Mouse (Mus musculus): ENCODE data around the gene Pced1b.
"Not testable (repeated sequence)": the region's sequence is repeated elsewhere in the genome, so short reads cannot be mapped to it uniquely, and the experiment has no call there.

Gene Pced1b

DNA sequence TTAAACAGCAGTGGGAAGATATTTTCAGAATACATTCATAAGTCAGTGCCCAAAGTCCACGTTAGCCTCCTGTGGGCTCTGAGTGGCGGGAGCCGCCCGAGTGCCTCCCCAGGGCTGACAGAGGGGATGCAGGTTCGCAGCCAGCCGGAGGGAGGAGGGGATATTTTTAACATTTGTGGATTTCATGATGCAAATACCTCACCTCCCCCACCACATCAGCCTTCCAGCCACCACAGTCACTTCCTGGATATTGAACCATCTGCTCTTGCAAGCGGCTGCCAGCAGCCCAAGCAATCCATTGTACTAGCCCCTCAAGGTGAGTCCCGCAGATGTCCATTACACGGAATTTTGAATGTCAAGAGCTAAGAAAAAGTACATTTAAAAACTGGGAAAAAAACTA lies 95.4 kb downstream of the Pced1b start:
- no peak for DNase-seq (ENCODE audit: low read depth, low spot score)

DNA sequence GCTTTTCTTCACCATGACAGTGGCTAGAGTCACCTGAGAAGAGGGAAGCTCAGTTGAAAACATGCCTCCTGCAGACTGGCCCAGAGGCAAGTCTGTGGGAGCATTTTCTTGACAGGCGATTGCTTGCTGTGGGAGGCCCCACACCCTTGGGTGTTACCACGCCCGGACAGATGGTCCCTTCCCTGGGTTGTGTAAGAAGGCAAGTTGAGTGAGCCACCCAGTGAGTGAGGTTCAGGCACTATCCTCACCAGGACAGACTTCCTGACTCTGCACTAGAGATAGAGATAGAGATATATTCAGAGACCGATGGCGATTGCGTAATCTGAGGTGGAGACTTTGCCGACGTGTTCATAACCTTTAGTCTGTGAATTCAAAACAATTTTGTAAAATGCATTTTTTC lies 96.0 kb downstream of the Pced1b start:
- peak; percentile 46 for DNase-seq (ENCODE audit: low read depth, low spot score)

DNA sequence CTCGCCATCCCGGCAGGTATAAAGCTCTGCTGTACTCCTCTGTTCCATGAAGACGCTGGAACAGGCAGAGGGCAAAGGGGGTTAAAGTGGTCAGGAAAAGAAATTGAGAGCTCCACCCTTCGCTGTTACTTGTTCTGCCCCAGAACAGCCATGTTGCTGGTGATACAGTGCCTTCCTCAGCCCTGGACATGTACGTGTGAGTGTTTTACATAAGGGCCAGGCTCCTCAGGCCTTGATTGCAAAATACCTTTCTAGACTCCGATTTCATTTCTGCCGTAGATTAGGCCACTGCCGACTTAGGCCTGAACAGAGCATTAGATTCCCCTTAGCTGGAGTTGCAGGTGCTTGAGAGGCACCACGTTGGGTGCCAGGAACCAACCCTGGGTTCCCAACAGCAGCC lies 97.0 kb downstream of the Pced1b start:
- DNase-seq (ENCODE audit: low read depth, low spot score) = no peak

DNA sequence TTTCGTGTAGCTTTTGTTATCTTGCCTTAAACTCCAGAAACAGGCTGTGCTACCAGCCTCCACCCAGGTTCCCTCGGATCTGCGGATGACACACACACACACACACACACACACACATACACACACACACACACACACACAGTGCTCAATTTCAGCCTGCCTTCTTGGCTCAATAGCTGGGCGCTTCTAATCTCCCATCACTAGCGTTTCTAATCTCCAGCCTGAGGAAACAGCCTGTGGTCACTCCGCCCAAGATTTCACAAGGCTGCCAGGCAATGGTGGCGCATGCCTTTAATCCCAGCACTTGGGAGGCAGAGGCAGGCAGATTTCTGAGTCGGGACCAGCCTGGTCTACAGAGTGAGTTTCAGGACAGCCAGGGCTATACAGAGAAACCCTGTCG lies 98.2 kb downstream of the Pced1b start:
- DNase-seq (ENCODE audit: low read depth, low spot score) = no peak

- no peak for DNase-seq (ENCODE audit: low read depth, low spot score)
Observed at GRCm38 (mm10) chr15:97345917-97346316, 99.0 kb downstream of the Pced1b start.

GRCm38 (mm10) chr15:97346413-97346812 lies 99.5 kb downstream of the Pced1b start:
- DNase-seq (ENCODE audit: low read depth, low spot score) = no peak

DNA sequence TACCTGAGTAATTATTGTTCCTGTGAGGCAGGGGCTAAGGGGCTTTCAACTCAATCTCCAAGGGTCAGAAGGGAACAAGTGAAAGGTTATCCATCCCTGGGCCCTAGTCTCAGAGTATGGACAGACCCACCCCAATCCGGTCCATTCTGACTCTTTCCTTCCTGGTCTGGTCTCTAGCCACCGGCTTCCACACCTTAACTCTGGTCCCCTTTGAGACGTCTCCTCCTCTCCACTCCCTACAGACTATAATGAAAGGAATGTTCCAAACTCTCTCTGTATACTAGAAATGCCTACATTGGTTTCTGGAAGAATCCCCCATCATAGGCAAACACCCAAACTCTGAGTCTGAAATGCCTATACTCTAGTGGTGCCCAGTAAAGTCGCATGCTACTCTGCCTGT lies 100.0 kb downstream of the Pced1b start:
- DNase-seq (ENCODE audit: low read depth, low spot score) = no peak

GRCm38 (mm10) chr15:97348566-97349315 lies 101.8 kb downstream of the Pced1b start:
- DNase-seq (ENCODE audit: low read depth, low spot score) = no peak

DNA sequence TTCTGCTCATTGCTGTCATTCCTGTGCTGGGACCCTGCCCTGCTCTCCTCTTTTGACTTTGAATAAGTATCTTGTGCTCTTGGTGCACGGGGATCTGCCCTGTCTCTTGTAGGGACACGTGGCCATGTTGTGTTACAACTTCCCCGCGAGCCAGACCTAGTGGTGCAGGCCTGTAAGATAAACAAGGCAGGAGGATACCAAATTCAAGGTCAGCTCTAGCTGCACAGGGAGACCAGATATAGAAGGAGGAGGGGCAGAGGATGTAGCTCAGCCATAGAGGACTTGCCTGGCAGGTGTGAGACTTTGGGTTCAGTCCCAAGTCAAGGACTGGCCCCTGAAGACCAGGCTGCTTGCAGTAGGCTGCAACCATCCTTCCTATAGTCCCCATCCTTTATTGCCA lies 103.6 kb downstream of the Pced1b start:
- no peak for DNase-seq (ENCODE audit: low read depth, low spot score)

GRCm38 (mm10) chr15:97351016-97351415 lies 104.1 kb downstream of the Pced1b start:
- DNase-seq (ENCODE audit: low read depth, low spot score) = peak; percentile 59

DNA sequence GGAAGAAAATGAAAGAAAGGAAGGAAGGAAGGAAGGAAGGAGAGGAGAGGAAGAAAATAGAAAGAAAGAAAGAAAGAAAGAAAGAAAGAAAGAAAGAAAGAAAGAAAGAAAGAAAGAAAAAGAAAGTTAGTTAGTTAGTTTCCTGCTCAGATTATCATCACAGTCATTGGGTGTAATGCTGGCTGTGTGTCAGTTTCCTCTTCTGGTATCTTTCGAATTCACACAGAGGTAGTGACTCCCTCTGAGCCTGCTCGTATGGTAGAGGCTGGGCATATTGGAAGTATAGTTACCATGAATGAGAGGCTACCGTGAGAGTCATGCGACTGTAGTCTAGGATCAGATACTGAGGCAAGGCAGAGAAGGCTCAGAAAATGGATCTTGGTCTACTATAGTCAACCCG lies 104.8 kb downstream of the Pced1b start:
- no peak for DNase-seq (ENCODE audit: low read depth, low spot score)

DNA sequence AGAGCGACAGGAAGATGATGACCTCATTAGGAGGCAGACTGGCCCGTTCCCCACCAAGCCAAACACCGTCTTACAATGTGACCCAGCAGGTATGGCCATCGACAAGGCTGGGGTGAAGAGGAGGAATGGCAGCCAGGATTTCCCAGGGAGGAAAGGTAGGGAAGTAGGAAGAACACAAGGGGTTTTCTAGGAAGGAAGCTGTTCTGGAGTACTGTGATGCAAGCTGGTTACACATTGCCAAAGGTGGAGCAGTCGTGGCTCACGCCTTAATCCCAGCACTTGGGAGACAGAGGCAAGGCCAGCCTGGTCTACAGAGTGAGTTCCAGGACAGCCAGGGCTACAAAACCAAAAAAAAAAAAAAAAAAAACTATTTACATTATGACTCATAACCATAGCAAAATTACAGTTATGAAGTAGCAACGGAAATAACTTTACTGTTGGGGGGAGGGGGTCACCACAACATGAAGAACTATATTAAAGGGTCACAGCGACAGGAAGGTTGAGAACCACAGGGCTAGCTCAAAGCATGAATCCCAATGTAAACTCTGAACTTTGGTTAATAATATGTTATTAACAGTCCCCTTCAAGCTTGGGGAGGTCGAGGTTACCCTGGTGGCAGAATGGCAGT lies 108.9 kb downstream of the Pced1b start:
- no peak for DNase-seq (ENCODE audit: low read depth, low spot score)

DNA sequence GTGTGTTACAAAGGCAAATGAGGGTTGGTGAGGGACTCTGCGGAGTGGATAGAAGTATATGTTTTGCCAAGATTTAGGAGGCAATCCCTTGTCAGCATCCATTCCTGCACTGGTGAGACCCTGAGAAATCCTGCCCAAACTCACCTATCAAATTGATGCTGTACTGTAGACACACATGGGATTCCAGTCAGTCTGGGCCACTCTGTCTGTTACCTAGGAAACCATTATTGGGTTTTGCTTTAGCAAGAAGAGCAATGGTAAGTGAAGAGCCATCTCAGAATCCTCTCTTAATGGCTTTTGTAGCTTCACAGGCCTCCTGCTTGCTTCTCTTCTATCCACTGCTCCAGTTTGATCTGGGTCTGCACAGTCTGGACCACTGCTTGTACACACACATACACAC lies 110.1 kb downstream of the Pced1b start:
- no peak for DNase-seq (ENCODE audit: low read depth, low spot score)

DNA sequence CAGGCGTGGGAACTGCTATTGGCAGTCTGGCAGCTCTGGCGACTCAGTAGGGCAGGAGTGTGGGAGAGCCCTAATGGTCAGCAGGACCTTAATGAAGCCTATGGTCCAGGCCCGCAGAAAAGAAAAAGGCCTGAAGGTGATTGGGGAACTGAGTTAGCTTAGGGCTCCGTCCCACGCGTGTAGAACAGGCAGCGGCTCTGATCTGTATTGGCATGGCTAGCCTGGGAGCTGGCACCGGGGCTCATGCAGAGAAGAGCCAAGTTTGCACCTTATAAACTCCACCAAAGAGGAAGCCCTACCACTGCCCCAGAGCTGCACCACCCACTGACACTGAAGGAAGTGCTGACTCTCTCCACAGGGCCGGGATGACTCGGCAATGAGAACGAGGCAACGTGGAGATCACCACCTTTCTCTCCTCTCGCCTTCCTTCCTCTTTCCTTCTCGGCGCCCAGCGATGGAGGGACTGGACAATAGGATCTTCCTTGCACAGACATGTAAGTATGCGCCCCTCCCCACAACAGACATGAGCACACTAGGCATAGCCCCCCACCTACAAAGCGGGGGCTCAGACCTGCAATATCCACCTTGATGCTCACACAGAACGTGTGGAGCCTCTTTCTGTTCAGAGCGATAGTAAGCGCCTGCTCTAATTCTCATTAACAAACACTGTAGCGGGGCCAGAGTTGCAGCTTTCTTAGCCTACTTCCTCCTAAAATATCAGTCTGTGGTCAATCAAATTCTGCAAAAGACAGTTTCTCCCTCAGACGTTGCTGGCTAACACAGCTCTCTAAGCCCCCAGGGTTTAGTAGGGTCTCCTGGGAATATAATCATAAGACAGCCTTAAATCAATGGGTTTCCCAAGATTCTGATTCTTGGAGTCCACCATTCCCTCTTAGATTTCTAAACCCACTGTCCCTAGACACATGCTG lies 114.2 kb downstream of the Pced1b start:
- DNase-seq (ENCODE audit: low read depth, low spot score) = no peak

- DNase-seq (ENCODE audit: low read depth, low spot score) = no peak
Observed at GRCm38 (mm10) chr15:97361771-97362171, 114.9 kb downstream of the Pced1b start.

GRCm38 (mm10) chr15:97364271-97364670 lies 117.4 kb downstream of the Pced1b start:
- DNase-seq (ENCODE audit: low read depth, low spot score) = not testable (repeated sequence)

DNA sequence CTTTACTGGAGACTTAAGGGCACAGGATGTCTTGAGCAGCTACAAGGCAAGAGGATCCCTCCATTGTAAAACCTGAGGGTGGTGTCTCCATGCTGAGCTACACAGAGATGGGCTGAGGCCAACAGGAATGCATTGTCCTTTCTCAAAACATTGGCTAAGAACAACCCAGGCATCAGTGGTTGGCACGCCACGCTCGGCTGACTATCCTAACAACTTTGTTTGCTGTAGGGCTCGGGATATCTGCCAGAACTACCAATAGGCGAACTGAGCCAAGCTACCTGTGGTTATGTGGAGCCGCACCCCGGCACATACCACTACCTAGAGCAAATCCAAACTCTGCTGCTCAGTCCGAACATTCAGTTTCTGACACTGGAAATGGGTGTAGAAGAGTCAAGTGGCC lies 118.1 kb downstream of the Pced1b start:
- DNase-seq (ENCODE audit: low read depth, low spot score) = no peak

DNA sequence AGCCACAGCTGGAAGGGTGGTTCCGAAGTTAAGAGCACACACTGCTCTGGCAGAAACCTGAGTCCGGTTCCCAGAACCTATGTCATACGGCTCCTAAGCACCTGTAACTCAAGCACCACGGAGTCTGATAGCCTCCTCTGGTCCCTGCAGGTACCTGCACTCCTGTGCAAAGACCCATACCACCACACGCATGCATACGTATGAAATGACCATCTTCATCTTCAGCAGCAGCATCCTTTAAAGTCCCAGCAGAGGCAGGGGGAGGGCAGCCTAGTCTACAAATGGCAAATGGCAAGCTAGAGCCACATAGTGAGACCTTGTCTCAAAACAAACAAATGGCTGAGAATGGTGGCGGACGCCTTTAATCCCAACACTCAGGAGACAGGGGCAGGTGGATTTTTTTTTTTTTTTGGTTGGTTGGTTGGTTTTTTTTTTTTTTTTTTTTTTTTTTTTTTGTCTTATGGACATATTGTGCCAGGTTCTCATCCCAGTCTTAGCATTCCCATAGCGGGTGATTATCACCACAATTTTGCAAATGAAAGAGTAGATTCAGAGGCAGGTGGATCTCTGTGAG lies 121.2 kb downstream of the Pced1b start:
- no peak for DNase-seq (ENCODE audit: low read depth, low spot score)

DNA sequence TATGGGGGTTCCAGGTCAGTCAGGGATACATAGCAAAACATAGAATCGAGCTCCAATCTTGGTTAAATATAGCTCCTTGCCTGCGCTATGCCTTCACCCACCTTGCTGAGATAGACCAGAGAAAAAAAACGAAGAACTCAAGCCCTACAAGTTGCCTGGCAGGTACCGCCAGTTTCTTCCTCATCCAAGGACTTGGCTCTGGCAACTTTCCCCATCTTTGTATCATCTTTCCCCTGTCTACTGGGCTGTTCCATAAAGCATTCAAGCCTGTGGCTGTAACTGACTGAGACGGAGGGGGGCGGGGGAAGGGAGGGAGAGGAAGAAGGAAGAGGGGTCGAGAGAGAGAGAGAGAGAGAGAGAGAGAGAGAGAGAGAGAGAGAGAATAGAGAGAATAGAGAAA lies 121.7 kb downstream of the Pced1b start:
- DNase-seq (ENCODE audit: low read depth, low spot score) = no peak

DNA sequence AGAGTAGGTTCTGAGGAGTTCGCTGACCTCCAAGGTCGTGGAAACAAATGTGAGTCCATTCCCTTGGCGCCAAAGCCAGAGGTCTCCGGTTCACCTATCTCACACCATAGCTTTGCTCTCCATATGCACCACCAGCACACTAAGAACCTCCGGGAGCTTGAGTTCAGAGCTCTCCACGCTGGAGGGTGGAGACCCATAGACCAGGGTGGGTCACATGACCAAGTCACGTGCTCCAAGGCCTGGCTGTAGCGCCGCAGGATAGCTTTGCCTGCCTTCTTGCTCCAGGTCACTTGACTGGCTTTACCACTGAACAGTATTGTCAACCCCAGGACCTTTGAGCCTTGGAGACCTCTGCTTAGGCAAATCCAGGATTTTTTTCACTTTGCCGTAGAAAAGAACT lies 122.2 kb downstream of the Pced1b start:
- DNase-seq (ENCODE audit: low read depth, low spot score) = no peak

DNA sequence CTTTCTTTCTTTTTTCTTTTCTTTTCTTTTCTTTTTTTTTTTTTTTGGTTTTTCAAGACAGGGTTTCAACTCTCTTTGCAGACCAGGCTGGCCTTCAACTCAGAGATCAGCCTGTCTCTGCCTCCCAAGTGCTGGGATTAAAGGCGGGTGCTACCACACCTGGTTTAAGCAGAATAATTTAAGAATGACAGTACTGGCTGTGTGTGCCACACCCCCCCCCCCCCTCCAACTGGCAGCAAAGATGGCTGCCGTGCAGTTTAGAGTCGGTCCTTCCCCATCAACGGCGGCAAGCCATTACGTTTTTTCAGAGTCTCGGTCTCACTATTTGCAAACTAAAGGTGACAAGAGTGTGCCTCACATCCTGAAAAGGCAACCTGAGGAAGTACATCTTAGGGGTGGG lies 124.0 kb downstream of the Pced1b start:
- no peak for DNase-seq (ENCODE audit: low read depth, low spot score)

DNA sequence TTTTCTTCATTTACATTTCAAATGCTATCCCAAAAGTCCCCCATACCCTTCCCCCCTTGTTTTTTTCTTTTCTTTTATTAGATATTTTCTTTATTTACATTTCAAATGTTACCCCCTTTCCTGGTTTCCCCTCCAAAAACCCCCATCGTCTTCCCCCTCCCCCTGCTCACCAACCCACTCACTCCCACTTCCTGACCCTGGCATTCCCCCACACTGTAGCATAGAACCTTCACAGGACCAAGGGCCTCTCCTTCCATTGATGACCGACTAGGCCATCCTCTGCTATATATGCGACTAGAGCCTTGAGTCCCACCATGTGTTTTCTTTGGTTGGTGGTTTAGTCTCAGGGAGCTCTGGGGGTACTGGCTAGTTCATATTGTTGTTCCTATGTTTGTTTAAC lies 125.1 kb downstream of the Pced1b start:
- DNase-seq (ENCODE audit: low read depth, low spot score) = not testable (repeated sequence)
